Mouse (Mus musculus) G1E (cell line): ENCODE measurements around the gene Agap3.

Source experiments
- CTCF ChIP-seq: IDR thresholded peaks from 2 replicates; pipeline ENCODE4 v1.5.1; 2012; ENCODE audit warnings: low read depth, low read length, inconsistent platforms, mixed read lengths
- TAL1 ChIP-seq: conservative IDR thresholded peaks from 2 replicates; pipeline ENCODE4 v1.6.1; 2012; ENCODE audit warnings: low read depth, low read length, inconsistent platforms, mixed read lengths

GRCm38 (mm10) chr5:24537618-24538017 lies 85.6 kb downstream of the Agap3 start:
- TF ChIP-seq CTCF (no peak), TAL1 (no peak)
